Mouse (Mus musculus) brain, adult 2 months (tissue): ENCODE data around the gene Zfc3h1.

ENCODE experiments used
- DNase-seq: peaks from one replicate; pipeline ENCODE4 v3.0.0; 2011; ENCODE audit warnings: low read depth, low spot score

The Zfc3h1 gene

GRCm38 (mm10) chr10:115383644-115384220 is 1.0 kb upstream of the Zfc3h1 start:
- DNase-seq, result peak; percentile 19

DNA sequence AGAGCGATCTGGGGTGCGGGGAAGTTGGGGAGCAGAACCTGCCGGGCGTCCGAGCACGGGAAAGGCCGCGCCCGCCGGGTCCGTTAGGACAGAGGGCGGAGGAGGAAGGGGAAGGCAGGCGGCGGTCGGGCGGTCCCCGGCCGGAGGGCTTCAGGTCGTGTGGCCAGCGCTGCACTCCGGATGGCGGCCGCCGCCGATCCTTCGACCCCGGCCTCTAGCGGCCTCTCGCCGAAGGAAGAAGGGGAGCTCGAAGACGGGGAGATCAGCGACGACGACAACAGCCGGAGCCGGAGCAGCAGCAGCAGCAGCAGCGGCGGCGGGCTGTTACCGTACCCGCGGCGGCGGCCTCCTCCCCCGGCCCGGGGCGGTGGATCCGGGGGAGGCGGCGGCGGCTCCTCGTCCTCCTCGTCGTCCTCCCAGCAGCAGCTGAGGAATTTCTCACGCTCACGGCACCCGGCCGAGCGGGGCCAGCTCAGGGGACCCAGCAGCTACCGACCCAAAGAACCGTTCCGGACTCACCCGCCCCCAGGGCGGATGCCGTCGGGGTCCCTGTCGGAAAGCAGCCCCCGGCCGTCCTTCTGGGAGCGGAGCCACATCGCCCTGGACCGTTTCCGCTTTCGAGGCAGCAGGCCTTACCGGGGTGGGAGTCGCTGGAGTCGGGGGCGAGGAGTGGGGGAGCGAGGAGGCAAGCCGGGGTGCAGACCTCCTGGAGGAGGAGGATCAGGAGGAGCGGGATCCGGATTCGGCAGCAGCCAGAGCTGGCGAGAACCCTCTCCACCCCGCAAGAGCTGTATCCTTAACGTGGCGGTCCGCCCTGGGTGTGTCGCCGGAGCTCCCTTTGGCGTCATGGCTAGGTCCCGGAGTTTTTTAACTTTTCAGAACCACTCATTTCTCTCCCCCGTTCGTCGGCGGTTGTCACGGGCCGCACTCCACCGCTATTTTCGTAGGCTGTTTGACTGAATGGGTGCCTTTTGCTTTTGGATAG is 551 bp downstream of the Zfc3h1 start:
- DNase-seq, result peak; percentile 48

DNA sequence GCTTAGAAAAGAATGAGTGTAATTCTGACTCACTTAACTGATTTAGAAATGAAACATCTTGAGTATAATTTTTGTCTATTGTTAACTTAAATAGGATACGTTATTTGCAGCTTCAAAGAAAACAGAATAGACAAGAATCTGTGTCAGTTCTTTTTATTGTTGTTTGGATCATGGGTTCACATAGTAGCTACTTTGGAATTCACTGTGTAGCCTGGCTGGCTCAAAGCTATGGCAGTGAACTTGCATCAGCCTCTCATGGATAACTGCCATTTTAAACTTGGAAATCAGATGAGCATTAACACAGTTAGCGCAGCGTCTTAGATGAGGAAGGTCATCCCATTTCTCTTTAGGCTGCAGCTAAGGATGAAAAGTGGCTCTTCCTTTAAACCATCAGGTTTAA is 3.1 kb downstream of the Zfc3h1 start:
- peak; percentile 9 for DNase-seq

- DNase-seq, result no peak
Measured at GRCm38 (mm10) chr10:115391076-115391475, 6.3 kb downstream of the Zfc3h1 start.

DNA sequence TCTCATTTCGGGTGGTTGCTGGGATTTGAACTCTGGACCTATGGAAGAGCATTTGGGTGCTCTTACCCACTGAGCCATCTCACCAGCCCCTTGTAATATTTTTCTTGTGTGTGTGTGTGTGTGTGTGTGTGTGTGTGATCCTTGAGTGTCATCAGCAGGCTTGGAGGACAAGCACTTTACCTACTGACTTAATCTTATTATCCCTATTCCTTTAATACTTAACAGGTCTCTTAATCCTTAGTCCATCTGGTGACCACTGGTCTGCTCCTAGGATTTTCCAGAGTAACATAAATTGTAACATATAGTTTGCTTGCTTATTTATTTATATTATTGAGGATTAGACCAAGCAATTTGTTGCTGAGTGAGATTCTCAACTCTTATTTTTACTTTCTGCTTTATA is 7.1 kb downstream of the Zfc3h1 start:
- no peak for DNase-seq

DNA sequence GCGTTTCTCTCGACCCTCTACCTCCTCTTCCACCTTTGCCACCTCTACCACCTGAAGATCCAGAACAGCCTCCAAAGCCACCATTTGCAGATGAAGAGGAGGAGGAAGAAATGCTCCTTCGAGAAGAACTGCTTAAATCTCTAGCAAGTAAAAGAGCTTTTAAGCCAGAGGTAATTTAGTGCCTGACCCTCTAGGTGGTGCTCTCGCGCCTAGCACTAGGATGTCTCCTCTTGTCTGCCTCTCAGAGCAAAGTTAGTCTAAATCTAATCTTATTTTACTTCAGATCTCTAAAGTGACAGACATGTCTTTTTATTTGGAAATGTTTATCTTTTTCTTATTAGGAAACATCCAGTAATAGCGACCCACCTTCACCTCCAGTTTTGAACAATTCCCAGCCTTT is 21.6 kb downstream of the Zfc3h1 start:
- DNase-seq, result peak; percentile 81

DNA sequence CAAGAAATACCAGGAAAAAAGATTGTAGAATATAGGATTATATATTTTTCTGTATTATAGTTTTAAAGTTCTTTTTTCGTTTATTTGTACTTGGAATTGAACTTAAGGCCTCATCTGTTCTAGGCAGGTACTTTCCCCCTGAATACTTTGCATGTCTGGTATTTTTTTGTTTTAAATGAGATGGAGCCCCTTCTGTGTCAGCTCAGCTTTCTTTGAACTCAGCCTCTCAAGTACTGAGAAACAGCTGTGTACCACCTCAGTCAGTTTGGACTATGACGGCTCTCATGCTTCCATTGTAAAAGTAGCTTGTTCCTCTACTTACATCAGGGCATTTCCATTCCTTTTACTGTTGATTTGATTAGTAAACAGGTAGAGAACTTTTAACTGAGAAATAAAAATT is 28.7 kb downstream of the Zfc3h1 start:
- no peak for DNase-seq

GRCm38 (mm10) chr10:115414056-115414455 is 29.3 kb downstream of the Zfc3h1 start:
- DNase-seq, result no peak

DNA sequence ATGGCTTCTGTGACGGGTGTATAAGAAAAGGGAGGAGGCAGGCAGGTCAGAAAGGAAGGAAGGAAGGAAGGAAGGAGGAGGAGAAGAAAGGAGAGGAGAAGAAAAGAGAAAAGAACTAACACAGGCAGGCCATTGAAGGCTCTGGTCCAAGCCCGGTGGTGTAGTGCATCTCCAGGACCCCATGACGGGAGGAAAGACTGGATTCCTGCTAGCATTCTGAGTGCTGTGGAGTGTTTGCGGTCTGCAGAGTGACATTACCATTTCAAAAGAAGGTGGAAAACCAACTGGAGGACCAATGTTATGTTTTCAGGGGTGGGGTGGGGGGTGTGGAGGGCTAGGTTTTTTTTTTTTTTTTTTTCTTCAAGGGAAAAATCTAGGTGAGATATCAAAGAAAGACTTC is 37.2 kb downstream of the Zfc3h1 start:
- no peak for DNase-seq

DNA sequence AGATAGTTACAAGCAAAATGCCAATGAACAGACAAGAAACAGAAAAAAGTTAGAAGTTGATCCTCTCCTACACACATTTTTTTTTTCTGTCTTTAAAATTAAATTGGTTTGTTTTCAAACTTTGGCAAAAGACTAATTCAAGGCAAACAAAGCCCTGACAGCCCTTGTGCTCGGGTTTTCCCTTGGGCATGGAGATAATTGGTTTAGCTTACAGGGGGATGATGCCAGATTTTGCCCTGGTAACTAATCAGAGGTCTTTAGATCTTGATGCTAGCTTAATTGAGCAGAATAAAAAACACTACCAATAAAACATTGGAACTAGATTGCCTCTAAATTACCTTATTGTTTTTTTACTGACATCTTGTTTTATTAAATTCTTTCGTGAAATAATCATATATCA is 40.6 kb downstream of the Zfc3h1 start:
- no peak for DNase-seq

DNA sequence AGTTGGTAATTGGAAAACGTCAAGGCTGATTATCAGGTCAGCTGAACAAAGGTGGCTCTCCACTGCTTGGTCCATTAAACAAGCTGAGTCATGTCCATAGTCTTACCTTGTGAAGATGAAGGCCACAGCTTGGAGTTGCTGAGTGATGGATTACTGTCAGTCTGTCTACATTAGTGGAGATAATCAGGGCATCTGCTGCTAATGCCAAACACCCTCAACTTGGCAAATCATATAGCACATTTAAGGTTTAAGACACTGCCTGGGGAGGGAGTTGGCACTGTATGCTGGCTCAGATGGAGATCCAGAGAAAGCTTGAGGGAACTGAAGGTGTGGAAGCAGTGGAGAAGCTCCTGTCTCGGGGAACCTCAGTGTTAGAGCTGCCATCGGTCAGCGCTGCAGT is 52.5 kb downstream of the Zfc3h1 start:
- DNase-seq, result peak; percentile 11

DNA sequence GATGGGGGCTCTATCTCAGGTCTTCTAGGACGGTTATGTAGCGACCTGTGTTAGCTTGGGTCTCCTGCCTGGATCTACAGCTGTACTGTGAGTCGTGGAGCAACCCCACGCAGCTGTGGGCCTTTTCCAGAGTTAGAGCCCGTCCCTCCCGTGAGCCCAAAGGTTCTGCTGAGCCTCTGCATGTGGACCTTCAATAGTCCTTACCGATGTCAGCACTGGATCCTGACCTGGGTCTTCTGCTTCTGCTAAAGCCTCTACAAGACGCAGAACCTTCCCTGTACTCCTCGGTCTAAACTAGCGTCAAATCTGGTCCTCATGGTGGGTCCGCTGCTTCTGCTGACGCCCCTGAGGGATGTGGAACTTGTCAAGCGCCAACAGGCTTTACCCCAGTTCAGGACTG is 63.9 kb downstream of the Zfc3h1 start:
- DNase-seq, result no peak

DNA sequence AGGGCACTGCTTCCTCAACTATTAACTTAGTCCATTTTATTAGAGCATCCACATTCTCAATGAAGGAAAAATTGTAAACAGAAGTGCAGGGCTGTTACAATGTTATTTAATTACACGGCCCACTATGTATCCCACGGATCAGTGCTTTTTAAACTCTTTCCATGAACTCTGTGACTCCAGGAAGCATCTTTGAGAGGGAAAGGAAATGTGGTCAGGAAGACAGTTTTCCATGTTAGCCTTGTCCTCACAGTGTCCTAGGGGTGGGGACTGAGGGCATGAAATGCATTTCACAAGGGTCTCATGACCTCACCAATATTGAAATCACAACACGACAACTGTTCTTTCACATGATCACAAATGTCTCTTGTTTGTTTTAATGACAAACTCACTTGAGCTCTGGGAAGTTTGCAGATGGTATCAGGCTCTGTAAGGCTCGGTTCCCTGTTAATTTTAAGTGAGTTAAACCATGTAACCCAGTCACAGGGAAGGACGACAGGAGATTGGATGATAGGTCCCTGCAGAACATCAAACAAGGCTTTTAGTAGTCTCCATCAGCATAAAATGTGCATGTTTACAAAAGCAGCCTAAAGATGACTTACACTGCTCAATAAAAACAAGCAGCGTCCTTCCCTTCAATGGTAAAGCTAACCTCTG is 72.7 kb downstream of the Zfc3h1 start:
- DNase-seq, result no peak

DNA sequence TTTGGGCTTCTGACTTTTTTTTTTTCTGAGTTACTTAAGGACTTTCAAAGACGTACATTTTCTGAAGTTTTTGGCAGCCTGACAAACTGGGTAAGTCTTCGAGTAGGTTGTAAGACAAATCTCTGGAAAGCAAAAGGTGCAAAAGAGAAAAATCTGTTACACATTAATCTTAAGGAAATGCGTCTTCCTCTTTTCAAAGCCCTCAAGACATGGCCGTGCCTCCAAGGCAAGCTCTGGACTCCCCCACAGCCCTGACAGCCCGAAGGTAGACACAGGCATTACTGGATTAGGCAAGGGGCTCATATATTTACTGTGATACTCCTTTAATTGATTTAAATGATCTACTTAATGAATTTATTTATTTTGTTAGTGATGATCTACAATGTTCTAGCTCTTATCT is 77.9 kb downstream of the Zfc3h1 start:
- peak; percentile 9 for DNase-seq

- DNase-seq, result no peak
Measured at GRCm38 (mm10) chr10:115465072-115465471, 80.3 kb downstream of the Zfc3h1 start.

DNA sequence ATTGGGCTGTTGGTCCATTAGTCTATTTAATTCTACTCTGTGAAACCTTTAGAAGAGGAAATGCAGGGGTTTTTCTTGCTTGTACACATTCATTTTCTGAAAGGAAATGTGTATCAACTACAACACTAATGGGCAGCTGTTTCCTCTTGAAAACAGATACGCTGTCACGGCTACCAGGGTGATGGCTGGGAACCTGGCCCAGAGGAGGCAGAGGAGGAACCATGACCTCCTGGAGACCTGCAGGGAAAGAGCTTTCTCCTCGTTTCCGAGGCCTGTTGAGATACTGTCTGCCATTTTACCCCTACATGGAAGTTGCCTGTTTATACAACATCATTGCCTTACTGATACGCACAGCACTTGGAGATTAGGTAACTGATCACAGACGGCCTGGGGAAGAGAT is 81.0 kb downstream of the Zfc3h1 start:
- DNase-seq, result no peak

GRCm38 (mm10) chr10:115467985-115468384 is 83.2 kb downstream of the Zfc3h1 start:
- DNase-seq, result no peak

- DNase-seq, result no peak
Measured at GRCm38 (mm10) chr10:115468632-115469031, 83.9 kb downstream of the Zfc3h1 start.

GRCm38 (mm10) chr10:115469040-115469439 is 84.3 kb downstream of the Zfc3h1 start:
- DNase-seq, result peak; percentile 65

DNA sequence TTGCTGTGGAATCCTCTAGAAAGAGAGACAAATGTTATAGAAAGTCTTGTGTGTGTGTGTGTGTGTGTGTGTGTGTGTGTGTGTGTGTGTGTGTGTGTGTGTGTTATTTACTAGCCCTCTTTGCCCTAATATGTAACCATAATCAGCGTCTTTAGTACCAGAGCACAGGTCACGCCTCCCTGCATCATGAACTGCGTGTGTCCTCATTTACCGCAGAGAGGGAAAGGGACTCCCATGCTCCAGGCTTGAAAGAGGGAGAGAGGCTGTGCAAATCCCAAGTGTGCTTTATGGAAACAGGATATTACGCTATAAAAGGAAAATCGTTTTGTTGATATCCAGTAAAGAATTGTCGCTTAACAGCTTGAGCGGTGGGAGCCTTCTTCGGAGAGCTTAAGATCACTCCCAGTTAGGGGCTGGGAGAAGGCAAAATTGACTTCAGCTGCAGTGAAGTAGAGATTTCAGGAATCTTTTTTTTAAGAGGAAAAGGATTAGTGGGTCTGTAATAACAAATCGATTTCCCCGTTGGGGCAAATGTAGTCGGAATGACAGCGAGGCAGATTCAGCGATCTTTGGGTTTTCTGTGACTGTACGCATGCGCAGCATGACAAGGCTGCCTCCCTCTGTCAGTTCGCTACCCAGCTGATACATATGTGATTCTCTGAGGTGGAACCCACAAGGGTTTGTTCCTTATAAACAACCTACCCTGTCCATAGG is 86.0 kb downstream of the Zfc3h1 start:
- peak; percentile 67 for DNase-seq

DNA sequence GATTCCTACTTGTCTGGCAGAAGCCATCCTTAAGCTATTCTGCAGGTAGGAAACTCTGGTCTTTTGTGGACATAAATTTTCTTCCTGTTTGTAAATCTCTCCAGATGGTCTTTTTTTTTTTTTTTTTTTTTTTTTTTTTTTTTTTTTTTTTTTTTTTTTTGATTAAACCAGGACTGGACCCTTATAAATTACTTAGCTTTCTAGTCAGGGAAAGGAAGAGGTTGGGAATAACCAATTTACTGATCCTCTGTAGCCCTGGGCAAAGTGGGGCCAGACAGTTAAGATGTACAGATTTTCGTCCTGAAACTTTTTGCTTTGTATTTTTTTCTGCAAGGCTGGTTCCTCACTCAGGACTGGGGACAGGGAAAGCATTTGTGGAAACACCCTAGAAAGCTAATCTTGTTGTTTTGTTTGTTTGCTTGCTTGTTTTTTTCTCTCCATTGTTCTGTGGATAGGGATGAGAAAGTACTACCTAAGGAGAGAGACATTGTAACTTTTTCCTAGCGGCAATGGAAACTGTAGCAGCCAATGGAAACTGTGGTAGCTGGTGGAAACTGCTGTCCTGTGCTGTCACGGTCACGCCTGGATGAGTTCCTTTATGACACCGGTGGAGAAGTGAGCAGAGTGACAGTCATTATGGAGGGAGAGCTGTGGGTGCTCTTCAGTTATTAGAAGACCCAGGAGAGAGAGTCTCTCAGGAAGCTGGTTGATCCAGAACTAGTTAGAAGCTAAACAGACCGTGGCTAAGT is 88.6 kb downstream of the Zfc3h1 start:
- DNase-seq, result no peak
